Mouse (Mus musculus) E14TG2a.4 (cell line): ENCODE measurements around the gene 4930470P17Rik.

Experiments
- CTCF ChIP-seq: conservative IDR thresholded peaks from 2 replicates; pipeline ENCODE4 v1.5.1; 2014; ENCODE audit warnings: low read length
- NANOG ChIP-seq: IDR thresholded peaks from 2 replicates; pipeline ENCODE4 v1.6.1; 2014; ENCODE audit warnings: borderline replicate concordance, low read length, mixed read lengths
- POU5F1 ChIP-seq: IDR thresholded peaks from 2 replicates; pipeline ENCODE4 v1.6.1; 2014; ENCODE audit warnings: low read length, borderline replicate concordance

DNA sequence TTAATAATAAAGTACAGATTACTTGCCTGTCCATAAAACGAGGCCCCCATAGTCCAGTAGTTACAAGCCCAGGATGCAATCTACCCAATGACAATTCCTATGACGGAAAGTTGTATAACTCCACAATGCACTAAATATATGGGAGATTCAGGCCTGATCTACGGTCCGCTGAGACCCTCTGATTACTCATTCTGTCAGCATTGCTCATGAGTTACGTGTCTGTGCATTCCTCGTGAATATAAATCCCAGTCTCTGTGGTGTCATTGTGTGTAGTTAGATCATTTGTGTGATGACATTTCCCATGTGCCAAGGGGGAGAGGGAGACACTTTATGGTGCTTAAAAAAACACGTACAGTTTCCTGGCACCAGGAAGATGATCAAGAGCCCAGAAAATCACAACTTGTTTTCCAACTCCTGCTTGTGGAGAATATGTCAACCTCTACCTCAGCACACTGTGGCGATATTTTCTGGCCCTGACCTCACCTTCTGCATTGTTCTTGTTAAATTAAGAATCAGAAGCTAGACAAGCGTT, 13.4 kb downstream of the 4930470P17Rik start:
- TF ChIP-seq CTCF (no peak), NANOG (no peak), POU5F1 (no peak)
